Mouse (Mus musculus): ENCODE results near the gene Gm49721. TPM values are rescaled to one million over a fixed set of nuclear protein-coding genes. Genes with fewer than 3 reads are reported as not detected.
"Not testable (repeated sequence)": the region's sequence is repeated elsewhere in the genome, so short reads cannot be mapped to it uniquely, and the experiment has no call there.

Gene Gm49721
- polyA plus RNA-seq, 1 experiment from 2014 or later = 0.45 TPM

GRCm38 (mm10) chr17:7001790-7002585 lies 23.3 kb downstream of the Gm49721 start:
- H3K4me1 ChIP-seq; H3K27ac ChIP-seq; H3K4me3 ChIP-seq; DNase-seq (ENCODE audit: low spot score); H3K27me3 ChIP-seq (ENCODE audit: low read depth, poor library complexity, severe bottlenecking); H3K9me3 ChIP-seq (replicated peaks); H3K36me3 ChIP-seq: not testable (repeated sequence)
- WGBS = 73% methylated on average over 9 of the region's 12 CpGs

- H3K4me1 ChIP-seq; H3K36me3 ChIP-seq; H3K27ac ChIP-seq; H3K9me3 ChIP-seq (replicated peaks); H3K4me3 ChIP-seq; DNase-seq (ENCODE audit: low spot score); H3K27me3 ChIP-seq (ENCODE audit: low read depth, poor library complexity, severe bottlenecking): not testable (repeated sequence)
- WGBS = no CpG with 5 or more reads among the region's 3 CpGs
Measured at GRCm38 (mm10) chr17:7003392-7003791, 24.7 kb downstream of the Gm49721 start.

- WGBS = 58% methylated on average over 3 of the region's 4 CpGs
- not testable (repeated sequence) for H3K36me3 ChIP-seq; H3K27ac ChIP-seq; DNase-seq (ENCODE audit: low spot score); H3K4me3 ChIP-seq; H3K27me3 ChIP-seq (ENCODE audit: low read depth, poor library complexity, severe bottlenecking); H3K9me3 ChIP-seq (replicated peaks); H3K4me1 ChIP-seq
Measured at GRCm38 (mm10) chr17:7005646-7006045, 26.9 kb downstream of the Gm49721 start.

- H3K27me3 ChIP-seq (ENCODE audit: low read depth, poor library complexity, severe bottlenecking); H3K9me3 ChIP-seq (replicated peaks); H3K27ac ChIP-seq; DNase-seq (ENCODE audit: low spot score); H3K36me3 ChIP-seq; H3K4me3 ChIP-seq; H3K4me1 ChIP-seq: not testable (repeated sequence)
Measured at GRCm38 (mm10) chr17:7008885-7009284, 30.2 kb downstream of the Gm49721 start.

GRCm38 (mm10) chr17:7009440-7009839 lies 30.7 kb downstream of the Gm49721 start:
- not testable (repeated sequence) for H3K4me1 ChIP-seq; H3K36me3 ChIP-seq; H3K9me3 ChIP-seq (replicated peaks); DNase-seq (ENCODE audit: low spot score); H3K27me3 ChIP-seq (ENCODE audit: low read depth, poor library complexity, severe bottlenecking); H3K27ac ChIP-seq; H3K4me3 ChIP-seq
- no CpG with 5 or more reads among the region's 7 CpGs for WGBS

- WGBS = 85% methylated on average over 6 of the region's 9 CpGs
- H3K4me1 ChIP-seq; H3K27ac ChIP-seq; H3K9me3 ChIP-seq (replicated peaks); H3K27me3 ChIP-seq (ENCODE audit: low read depth, poor library complexity, severe bottlenecking); DNase-seq (ENCODE audit: low spot score); H3K36me3 ChIP-seq; H3K4me3 ChIP-seq: not testable (repeated sequence)
Measured at GRCm38 (mm10) chr17:7009901-7010300, 31.2 kb downstream of the Gm49721 start.

GRCm38 (mm10) chr17:7014190-7014589 lies 35.5 kb downstream of the Gm49721 start:
- H3K4me3 ChIP-seq; H3K27me3 ChIP-seq (ENCODE audit: low read depth, poor library complexity, severe bottlenecking); H3K36me3 ChIP-seq; H3K4me1 ChIP-seq; DNase-seq (ENCODE audit: low spot score); H3K9me3 ChIP-seq (replicated peaks); H3K27ac ChIP-seq: not testable (repeated sequence)
- WGBS = no CpG with 5 or more reads among the region's 1 CpGs

GRCm38 (mm10) chr17:7025257-7025656 lies 46.6 kb downstream of the Gm49721 start, which contains the start of gene Gm1604a:
Gm1604a (plus strand) TSS chr17:7025568.
- not testable (repeated sequence) for H3K27ac ChIP-seq; H3K4me3 ChIP-seq; H3K36me3 ChIP-seq; DNase-seq (ENCODE audit: low spot score); H3K9me3 ChIP-seq (replicated peaks); H3K27me3 ChIP-seq (ENCODE audit: low read depth, poor library complexity, severe bottlenecking); H3K4me1 ChIP-seq
- WGBS = 9% methylated on average over 7 of the region's 14 CpGs

GRCm38 (mm10) chr17:7025764-7026346 lies 47.2 kb downstream of the Gm49721 start:
- not testable (repeated sequence) for DNase-seq (ENCODE audit: low spot score); H3K36me3 ChIP-seq; H3K4me3 ChIP-seq; H3K4me1 ChIP-seq; H3K27me3 ChIP-seq (ENCODE audit: low read depth, poor library complexity, severe bottlenecking); H3K9me3 ChIP-seq (replicated peaks); H3K27ac ChIP-seq
- WGBS = 71% methylated on average over 3 of the region's 14 CpGs

- H3K9me3 ChIP-seq (replicated peaks); H3K27me3 ChIP-seq (ENCODE audit: low read depth, poor library complexity, severe bottlenecking); H3K4me3 ChIP-seq; H3K27ac ChIP-seq; H3K36me3 ChIP-seq; DNase-seq (ENCODE audit: low spot score); H3K4me1 ChIP-seq: not testable (repeated sequence)
- WGBS = 80% methylated on average over 5 of the region's 7 CpGs
Measured at GRCm38 (mm10) chr17:7030204-7030603, 51.5 kb downstream of the Gm49721 start.

- DNase-seq (ENCODE audit: low spot score) = not testable (repeated sequence)
Measured at GRCm38 (mm10) chr17:7030622-7031174, 52.0 kb downstream of the Gm49721 start.

GRCm38 (mm10) chr17:7033192-7034166 lies 54.8 kb downstream of the Gm49721 start:
- 50% methylated on average over 3 of the region's 17 CpGs for WGBS
- not testable (repeated sequence) for H3K4me1 ChIP-seq; H3K27ac ChIP-seq; H3K9me3 ChIP-seq (replicated peaks); H3K27me3 ChIP-seq (ENCODE audit: low read depth, poor library complexity, severe bottlenecking); H3K4me3 ChIP-seq; H3K36me3 ChIP-seq; DNase-seq (ENCODE audit: low spot score)

More at GRCm38 (mm10) chr17:7030622-7031174, 52.0 kb downstream of the Gm49721 start:
- H3K4me1 ChIP-seq; H3K27me3 ChIP-seq (ENCODE audit: low read depth, poor library complexity, severe bottlenecking); H3K9me3 ChIP-seq (replicated peaks); H3K36me3 ChIP-seq; H3K4me3 ChIP-seq; H3K27ac ChIP-seq: not testable (repeated sequence)
- WGBS = 69% methylated on average over 3 of the region's 6 CpGs

Measured in limb, embryonic 10.5 days (tissue).